Mouse (Mus musculus): ENCODE results near the gene Hspb8. TPM values are rescaled to one million over a fixed set of nuclear protein-coding genes. Genes with fewer than 3 reads are reported as not detected.
"Not testable (repeated sequence)": the region's sequence is repeated elsewhere in the genome, so short reads cannot be mapped to it uniquely, and the experiment has no call there.

Hspb8 gene
- polyA plus RNA-seq, 1 experiment from 2014 or later, result 6.7 TPM

DNA sequence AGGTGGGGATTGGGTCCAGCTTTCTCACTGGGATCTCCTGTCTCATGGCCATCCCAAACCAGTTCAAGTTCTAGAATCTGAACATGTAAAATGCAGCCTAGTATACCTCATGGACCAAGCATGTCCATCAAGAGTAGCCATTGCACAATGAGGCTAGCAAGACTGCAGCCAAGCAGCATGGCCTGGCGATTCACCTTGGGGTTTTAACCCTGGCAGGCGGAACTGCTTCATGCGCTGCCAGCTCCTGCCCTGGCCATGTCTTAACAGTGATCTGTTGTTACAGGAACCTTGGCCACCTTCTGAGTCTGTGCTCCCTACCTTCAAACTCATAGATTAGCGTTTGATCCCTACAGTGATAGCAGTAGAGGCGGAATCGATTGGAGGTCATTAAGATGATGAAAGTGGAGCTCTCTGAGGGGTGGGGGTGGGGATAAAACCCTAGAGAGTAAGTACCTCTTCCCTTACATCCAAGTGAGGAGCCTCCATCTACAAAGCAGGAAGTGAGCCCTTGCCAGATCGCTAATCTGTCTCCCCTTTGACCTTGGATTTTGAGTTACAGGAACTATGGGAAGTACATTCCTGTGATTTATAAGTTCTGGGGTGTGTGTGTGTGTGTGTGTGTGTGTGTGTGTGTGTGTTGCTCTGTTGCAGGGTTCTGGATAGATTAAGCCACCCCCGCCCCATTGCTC is 22.5 kb downstream of the Hspb8 start:
- 74% methylated on average over 8 of the region's 8 CpGs for WGBS
- H3K9ac ChIP-seq (replicated peaks; ENCODE audit: low read length), result no peak overlapping the region
- H3K4me1 ChIP-seq (ENCODE audit: control insufficient read depth, insufficient read depth, low read length), result no peaks in the 10 kb centered on the region
- H3K4me2 ChIP-seq (ENCODE audit: low read depth, low read length), result no peak overlapping the region
- no peaks in the 10 kb centered on the region for H3K36me3 ChIP-seq (replicated peaks; ENCODE audit: control insufficient read depth, insufficient read depth, low read depth, low read length)
- no peak overlapping the region for H3K27ac ChIP-seq (replicated peaks; ENCODE audit: low read depth, low read length)
- DNase-seq (ENCODE audit: low spot score), result no peak
- no peaks in the 10 kb centered on the region for H3K9me3 ChIP-seq (replicated peaks; ENCODE audit: control insufficient read depth, low read length)
- no peak for ATAC-seq (replicated peaks; ENCODE audit: insufficient number of reproducible peaks, low FRiP score, low TSS enrichment, low read depth)
- no peak overlapping the region for H3K4me3 ChIP-seq (ENCODE audit: low read depth, low read length)
- H3K27me3 ChIP-seq (ENCODE audit: control insufficient read depth, insufficient read depth, low read length), result no peaks in the 10 kb centered on the region

DNA sequence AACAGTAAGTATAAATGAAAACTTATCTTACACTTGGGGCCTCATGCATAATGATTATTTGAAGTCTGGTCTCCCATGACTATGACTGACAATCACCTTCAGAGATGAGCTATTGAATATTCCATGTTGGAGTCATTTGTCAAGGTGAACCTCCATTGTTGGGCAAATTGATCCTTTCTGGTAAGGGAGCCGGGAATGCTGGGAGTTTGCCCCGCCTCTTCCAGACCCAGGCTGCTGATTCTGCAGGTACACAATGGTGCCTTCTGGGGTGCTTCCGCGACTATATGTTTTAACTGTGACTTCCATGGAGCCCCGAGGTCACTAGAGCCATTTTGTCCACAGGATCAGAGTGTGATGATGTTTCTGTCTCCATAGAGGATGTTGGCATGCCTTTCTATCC is 26.6 kb downstream of the Hspb8 start:
- no peaks in the 10 kb centered on the region for H3K9me3 ChIP-seq (replicated peaks; ENCODE audit: control insufficient read depth, low read length)
- no peak overlapping the region for H3K27ac ChIP-seq (replicated peaks; ENCODE audit: low read depth, low read length)
- no peak overlapping the region for H3K9ac ChIP-seq (replicated peaks; ENCODE audit: low read length)
- no peak overlapping the region for H3K4me2 ChIP-seq (ENCODE audit: low read depth, low read length)
- WGBS, result 79% methylated on average over 5 of the region's 5 CpGs
- H3K27me3 ChIP-seq (ENCODE audit: control insufficient read depth, insufficient read depth, low read length), result no peaks in the 10 kb centered on the region
- H3K4me3 ChIP-seq (ENCODE audit: low read depth, low read length), result no peak overlapping the region
- H3K36me3 ChIP-seq (replicated peaks; ENCODE audit: control insufficient read depth, insufficient read depth, low read depth, low read length), result no peaks in the 10 kb centered on the region
- ATAC-seq (replicated peaks; ENCODE audit: insufficient number of reproducible peaks, low FRiP score, low TSS enrichment, low read depth) (no peak), DNase-seq (ENCODE audit: low spot score) (no peak)
- no peaks in the 10 kb centered on the region for H3K4me1 ChIP-seq (ENCODE audit: control insufficient read depth, insufficient read depth, low read length)

DNA sequence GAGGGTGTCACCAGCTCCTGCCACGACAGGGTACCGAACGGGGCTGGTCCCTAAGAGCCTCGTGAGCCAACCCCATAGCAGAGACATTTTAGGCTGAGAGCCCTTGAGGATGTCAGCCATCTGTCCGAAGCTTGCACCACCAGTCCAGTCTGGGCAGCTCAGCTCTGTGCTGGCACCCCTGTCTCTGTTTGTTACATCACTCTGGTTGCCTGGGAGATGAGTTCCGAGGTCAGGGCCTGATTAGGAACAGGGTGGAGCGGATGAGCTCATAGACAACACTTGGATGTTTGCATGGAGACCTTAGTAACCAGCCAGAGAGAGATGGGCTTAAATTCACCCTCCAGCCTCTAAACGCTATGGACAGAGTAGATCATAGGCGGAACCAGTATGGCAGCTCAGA is 30.1 kb downstream of the Hspb8 start:
- Histone ChIP-seq H3K4me3 (ENCODE audit: low read depth, low read length) (no peak overlapping the region), H3K27me3 (ENCODE audit: control insufficient read depth, insufficient read depth, low read length) (no peaks in the 10 kb centered on the region), H3K9me3 (replicated peaks; ENCODE audit: control insufficient read depth, low read length) (no peaks in the 10 kb centered on the region), H3K27ac (replicated peaks; ENCODE audit: low read depth, low read length) (no peak overlapping the region), H3K4me2 (ENCODE audit: low read depth, low read length) (no peak overlapping the region), H3K9ac (replicated peaks; ENCODE audit: low read length) (no peak overlapping the region), H3K4me1 (ENCODE audit: control insufficient read depth, insufficient read depth, low read length) (no peaks in the 10 kb centered on the region), H3K36me3 (replicated peaks; ENCODE audit: control insufficient read depth, insufficient read depth, low read depth, low read length) (no peaks in the 10 kb centered on the region)
- no peak for ATAC-seq (replicated peaks; ENCODE audit: insufficient number of reproducible peaks, low FRiP score, low TSS enrichment, low read depth)
- 81% methylated on average over 9 of the region's 9 CpGs for WGBS
- no peak for DNase-seq (ENCODE audit: low spot score)

DNA sequence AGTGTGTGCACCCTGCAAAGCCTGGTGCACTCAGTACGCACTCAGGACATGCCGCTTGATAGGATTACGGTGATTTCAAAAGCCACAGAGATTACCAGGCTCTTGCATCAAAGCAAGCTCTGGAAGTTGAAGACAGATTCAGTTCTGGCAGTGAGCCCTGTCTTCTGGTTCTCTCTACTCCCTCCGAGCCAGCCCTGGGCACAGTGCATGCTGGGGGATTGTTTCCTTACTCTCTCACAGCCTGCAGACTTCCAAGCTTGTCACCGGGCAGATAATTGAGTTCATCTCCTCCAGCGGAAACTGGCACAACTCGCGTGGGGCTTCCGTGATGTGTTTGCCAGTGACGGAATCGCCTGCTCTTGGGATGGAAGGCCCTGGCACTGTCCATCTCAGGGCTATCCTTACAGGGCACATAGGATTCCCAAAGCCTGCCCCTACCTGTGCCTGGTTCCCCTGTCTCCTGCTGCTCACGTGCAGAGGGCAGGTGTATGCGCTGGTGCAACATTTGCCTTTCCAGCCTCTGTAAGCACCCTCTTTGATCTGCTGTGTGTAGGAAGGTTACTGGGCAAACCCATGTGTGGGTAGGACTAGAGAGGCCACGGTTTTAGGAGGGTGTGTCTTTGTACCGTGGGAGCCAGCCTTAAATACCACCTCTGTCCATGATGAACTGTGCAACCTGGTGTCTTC is 32.7 kb downstream of the Hspb8 start:
- ATAC-seq (replicated peaks; ENCODE audit: insufficient number of reproducible peaks, low FRiP score, low TSS enrichment, low read depth) (no peak), DNase-seq (ENCODE audit: low spot score) (no peak)
- H3K4me2 ChIP-seq (ENCODE audit: low read depth, low read length), result no peak overlapping the region
- no peak overlapping the region for H3K27ac ChIP-seq (replicated peaks; ENCODE audit: low read depth, low read length)
- no peaks in the 10 kb centered on the region for H3K27me3 ChIP-seq (ENCODE audit: control insufficient read depth, insufficient read depth, low read length)
- H3K9ac ChIP-seq (replicated peaks; ENCODE audit: low read length), result no peak overlapping the region
- WGBS, result 76% methylated on average over 15 of the region's 15 CpGs
- no peaks in the 10 kb centered on the region for H3K4me1 ChIP-seq (ENCODE audit: control insufficient read depth, insufficient read depth, low read length)
- no peaks in the 10 kb centered on the region for H3K36me3 ChIP-seq (replicated peaks; ENCODE audit: control insufficient read depth, insufficient read depth, low read depth, low read length)
- H3K9me3 ChIP-seq (replicated peaks; ENCODE audit: control insufficient read depth, low read length), result no peaks in the 10 kb centered on the region
- H3K4me3 ChIP-seq (ENCODE audit: low read depth, low read length), result no peak overlapping the region

DNA sequence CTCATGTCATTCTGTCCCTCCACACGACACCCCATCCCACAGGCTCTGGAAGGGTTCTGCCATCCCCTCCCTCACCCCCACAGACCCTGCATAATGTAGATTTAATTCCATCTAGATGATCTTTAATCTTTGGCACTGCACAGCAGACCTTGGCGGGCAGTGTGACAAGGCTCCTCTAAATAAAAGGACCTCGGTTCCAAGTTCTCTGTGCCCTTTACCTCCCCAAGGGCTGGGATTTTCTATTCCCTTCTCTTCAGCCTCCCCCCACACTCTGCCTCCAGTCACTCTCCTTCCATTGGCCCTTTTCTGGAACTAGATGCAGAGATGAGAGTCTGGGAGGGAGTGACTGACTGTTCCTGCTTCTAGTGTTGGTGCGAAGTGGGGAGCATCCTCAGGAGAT is 33.3 kb downstream of the Hspb8 start:
- DNase-seq (ENCODE audit: low spot score) (no peak), ATAC-seq (replicated peaks; ENCODE audit: insufficient number of reproducible peaks, low FRiP score, low TSS enrichment, low read depth) (no peak)
- Histone ChIP-seq H3K27me3 (ENCODE audit: control insufficient read depth, insufficient read depth, low read length) (no peaks in the 10 kb centered on the region), H3K4me1 (ENCODE audit: control insufficient read depth, insufficient read depth, low read length) (no peaks in the 10 kb centered on the region), H3K4me3 (ENCODE audit: low read depth, low read length) (no peak overlapping the region), H3K9me3 (replicated peaks; ENCODE audit: control insufficient read depth, low read length) (no peaks in the 10 kb centered on the region), H3K36me3 (replicated peaks; ENCODE audit: control insufficient read depth, insufficient read depth, low read depth, low read length) (no peaks in the 10 kb centered on the region), H3K4me2 (ENCODE audit: low read depth, low read length) (no peak overlapping the region), H3K9ac (replicated peaks; ENCODE audit: low read length) (no peak overlapping the region), H3K27ac (replicated peaks; ENCODE audit: low read depth, low read length) (no peak overlapping the region)
- 81% methylated on average over 4 of the region's 4 CpGs for WGBS

DNA sequence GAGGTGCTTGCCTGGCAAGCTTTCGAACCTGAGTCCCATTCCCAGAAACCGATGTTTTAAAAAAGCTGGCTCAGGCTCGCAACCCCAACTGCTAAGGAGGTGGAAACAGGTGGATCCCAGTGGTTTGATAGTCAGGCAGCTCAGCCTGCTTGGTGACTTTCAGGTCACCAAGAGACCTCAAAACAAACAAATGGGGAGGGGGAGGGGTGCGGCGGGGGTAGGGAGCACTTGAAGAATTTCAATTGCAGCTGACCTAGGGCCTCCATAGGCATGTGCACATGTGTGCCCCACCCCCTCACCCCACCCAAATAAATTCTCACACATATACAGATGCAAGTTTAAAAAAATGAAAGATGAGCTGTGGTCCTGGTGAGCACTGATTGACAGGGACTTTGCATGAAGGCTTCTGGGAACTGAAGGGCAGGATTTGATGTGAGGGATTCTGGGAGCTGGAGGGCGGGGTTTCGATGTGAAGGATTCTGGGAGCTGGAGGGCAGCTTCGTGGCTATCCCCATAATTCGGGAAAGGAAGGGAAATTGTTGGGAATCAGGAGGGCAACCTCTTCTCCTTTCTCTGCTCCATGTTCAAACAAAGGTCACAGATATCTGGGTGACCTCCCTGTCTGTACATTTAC is 35.2 kb downstream of the Hspb8 start:
- no peaks in the 10 kb centered on the region for H3K9me3 ChIP-seq (replicated peaks; ENCODE audit: control insufficient read depth, low read length)
- H3K4me3 ChIP-seq (ENCODE audit: low read depth, low read length), result no peak overlapping the region
- WGBS, result 73% methylated on average over 9 of the region's 9 CpGs
- DNase-seq (ENCODE audit: low spot score) (no peak), ATAC-seq (replicated peaks; ENCODE audit: insufficient number of reproducible peaks, low FRiP score, low TSS enrichment, low read depth) (no peak)
- no peaks in the 10 kb centered on the region for H3K36me3 ChIP-seq (replicated peaks; ENCODE audit: control insufficient read depth, insufficient read depth, low read depth, low read length)
- H3K9ac ChIP-seq (replicated peaks; ENCODE audit: low read length), result no peak overlapping the region
- H3K4me2 ChIP-seq (ENCODE audit: low read depth, low read length), result no peak overlapping the region
- no peak overlapping the region for H3K27ac ChIP-seq (replicated peaks; ENCODE audit: low read depth, low read length)
- no peaks in the 10 kb centered on the region for H3K27me3 ChIP-seq (ENCODE audit: control insufficient read depth, insufficient read depth, low read length)
- H3K4me1 ChIP-seq (ENCODE audit: control insufficient read depth, insufficient read depth, low read length), result no peaks in the 10 kb centered on the region

DNA sequence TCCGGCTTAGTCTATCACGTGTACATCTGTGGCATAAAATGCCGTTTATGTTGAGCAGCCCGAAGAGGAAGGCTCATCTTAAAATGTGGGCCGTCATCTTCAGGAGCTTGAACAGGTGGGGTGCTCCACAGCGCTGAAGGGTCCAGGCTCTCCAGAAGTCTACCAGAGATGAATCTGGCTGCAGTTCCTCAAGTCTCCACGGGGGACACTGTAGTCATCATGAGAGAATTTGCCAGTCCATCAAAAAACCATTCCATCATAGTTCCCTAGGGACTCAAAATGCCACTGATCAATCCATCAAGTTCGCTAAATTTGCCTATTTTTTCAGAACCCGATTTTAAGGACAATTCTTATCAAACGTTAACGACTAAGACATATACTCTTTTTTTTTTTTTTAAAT is 36.6 kb downstream of the Hspb8 start:
- H3K4me1 ChIP-seq (ENCODE audit: control insufficient read depth, insufficient read depth, low read length), result no peaks in the 10 kb centered on the region
- H3K27ac ChIP-seq (replicated peaks; ENCODE audit: low read depth, low read length), result no peak overlapping the region
- no peak overlapping the region for H3K4me2 ChIP-seq (ENCODE audit: low read depth, low read length)
- peak; percentile 70 for DNase-seq (ENCODE audit: low spot score)
- no peaks in the 10 kb centered on the region for H3K27me3 ChIP-seq (ENCODE audit: control insufficient read depth, insufficient read depth, low read length)
- H3K36me3 ChIP-seq (replicated peaks; ENCODE audit: control insufficient read depth, insufficient read depth, low read depth, low read length), result no peaks in the 10 kb centered on the region
- no peak overlapping the region for H3K9ac ChIP-seq (replicated peaks; ENCODE audit: low read length)
- no peaks in the 10 kb centered on the region for H3K9me3 ChIP-seq (replicated peaks; ENCODE audit: control insufficient read depth, low read length)
- 42% methylated on average over 11 of the region's 11 CpGs for WGBS
- no peak overlapping the region for H3K4me3 ChIP-seq (ENCODE audit: low read depth, low read length)
- ATAC-seq (replicated peaks; ENCODE audit: insufficient number of reproducible peaks, low FRiP score, low TSS enrichment, low read depth), result no peak

DNA sequence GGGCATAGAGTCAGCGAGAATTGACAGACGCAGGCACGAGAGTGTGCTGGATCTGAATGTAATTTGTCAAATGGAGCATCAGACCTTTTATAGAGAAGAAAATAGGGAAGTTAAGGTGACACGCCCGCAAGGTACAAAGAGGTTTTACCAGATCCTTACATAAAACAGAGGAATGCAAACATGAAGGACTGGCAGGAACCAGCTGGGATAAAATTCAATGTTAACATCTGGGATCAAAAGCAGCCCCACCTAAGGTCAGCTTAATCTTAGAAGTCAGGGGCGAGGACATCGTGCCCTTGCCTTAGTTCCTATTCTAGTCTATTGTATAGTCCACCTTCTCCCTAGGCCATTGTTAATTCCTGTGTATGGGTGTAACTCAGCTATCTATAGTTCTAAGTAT is 40.0 kb downstream of the Hspb8 start:
- not testable (repeated sequence) for H3K4me3 ChIP-seq (ENCODE audit: low read depth, low read length); H3K36me3 ChIP-seq (replicated peaks; ENCODE audit: control insufficient read depth, insufficient read depth, low read depth, low read length); ATAC-seq (replicated peaks; ENCODE audit: insufficient number of reproducible peaks, low FRiP score, low TSS enrichment, low read depth); H3K9me3 ChIP-seq (replicated peaks; ENCODE audit: control insufficient read depth, low read length); H3K4me1 ChIP-seq (ENCODE audit: control insufficient read depth, insufficient read depth, low read length); H3K9ac ChIP-seq (replicated peaks; ENCODE audit: low read length); H3K27me3 ChIP-seq (ENCODE audit: control insufficient read depth, insufficient read depth, low read length); DNase-seq (ENCODE audit: low spot score); H3K4me2 ChIP-seq (ENCODE audit: low read depth, low read length); H3K27ac ChIP-seq (replicated peaks; ENCODE audit: low read depth, low read length)
- WGBS, result 92% methylated on average over 7 of the region's 7 CpGs
